Mouse (Mus musculus) cerebellum, postnatal 14 days (tissue): ENCODE data around the gene Samd4.
A peak's percentile ranks its signal among the peaks of the same experiment; 100 is the strongest.

Experiments
- DNase-seq, 2 experiments: peaks; one replicate each; pipeline ENCODE4 v3.0.0; 2021; ENCODE audit warnings: mixed read lengths in 2 of 2

Gene Samd4

DNA sequence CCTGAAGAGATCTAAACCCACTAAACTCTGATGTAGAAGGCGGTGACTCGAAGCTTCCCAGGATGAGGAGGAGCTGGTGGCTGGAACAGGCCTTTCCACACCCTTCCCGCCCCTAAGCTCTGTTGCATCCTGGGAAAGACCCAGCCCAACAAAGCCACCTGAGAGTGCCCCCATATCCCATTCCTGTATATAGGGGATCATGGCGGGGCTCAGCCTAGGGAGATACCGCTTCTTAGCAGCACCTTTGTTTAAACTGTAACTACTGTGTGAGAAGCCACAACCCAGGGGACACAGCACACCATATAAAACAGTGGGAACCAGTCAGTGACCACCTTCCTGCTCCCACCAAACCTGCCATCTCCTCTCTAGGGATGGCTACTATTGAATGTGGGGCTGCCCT, 193.2 kb downstream of the Samd4 start:
- DNase-seq = no peak

DNA sequence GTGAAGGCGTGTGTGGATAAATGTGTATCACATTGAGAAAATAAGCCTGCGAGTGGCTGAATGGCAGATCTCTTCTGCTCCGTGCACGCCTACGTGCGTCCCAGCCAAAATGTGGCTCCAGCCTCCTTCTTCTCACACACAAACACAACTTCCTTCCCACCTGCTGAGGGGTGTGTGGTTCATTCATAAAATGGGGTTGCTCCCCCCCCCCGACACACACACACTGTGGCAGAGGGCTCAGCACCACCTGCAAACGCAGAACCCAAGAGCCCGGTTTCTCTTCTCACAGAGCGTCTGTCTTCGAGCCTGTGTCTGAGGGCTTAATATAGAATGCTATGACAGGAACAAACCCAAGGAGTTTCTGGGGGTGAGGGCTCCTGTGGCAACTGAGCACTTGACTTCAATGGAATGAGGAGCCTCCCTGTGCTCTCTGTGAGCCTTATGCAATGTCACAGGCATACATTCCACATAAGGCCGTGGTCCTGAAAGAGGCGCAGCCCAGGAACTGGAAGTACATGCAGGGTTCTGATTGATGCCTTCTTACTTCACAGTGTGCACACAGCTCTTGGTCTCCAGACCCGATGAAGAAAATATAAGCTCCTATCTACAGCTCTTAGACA, 194.4 kb downstream of the Samd4 start:
- DNase-seq = no peak

DNA sequence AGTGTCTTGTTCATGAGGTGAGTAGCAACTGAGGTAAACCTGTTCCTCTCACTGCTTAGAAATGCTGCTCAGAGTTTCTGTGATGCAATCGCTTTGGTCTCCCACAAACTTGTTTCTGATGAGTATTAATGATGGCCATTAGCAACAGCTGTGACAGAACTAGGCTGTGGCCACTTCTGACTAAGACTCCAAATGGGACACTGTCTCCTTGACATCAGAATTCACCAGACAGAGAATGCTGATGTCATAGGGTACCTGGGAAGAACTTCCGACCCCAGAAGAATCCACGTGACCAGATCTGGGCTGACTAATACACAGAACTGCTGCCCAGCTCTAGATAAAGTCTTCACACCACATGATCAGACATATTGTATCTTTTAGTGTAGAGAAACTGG, 194.9 kb downstream of the Samd4 start:
- DNase-seq = no peak

DNA sequence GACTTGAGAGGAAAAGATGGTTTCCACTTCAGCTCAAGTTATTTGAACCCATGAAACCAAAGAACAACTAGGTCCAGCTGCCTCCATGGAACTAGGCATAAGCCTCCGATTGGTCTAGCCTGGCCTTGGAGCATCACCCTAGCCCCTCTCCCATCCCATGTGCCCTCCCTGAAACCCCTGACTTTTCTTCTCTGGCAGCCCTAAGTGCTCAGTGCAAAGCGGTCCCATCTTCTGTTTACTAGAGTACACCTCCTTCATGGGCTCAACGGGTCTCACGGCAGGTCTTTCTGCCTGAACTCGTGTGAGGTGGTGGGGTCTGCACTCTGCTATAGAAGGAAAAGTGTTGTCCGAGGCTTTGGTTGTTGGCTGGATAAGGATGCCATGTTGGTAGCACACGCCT, 197.3 kb downstream of the Samd4 start:
- DNase-seq = no peak

DNA sequence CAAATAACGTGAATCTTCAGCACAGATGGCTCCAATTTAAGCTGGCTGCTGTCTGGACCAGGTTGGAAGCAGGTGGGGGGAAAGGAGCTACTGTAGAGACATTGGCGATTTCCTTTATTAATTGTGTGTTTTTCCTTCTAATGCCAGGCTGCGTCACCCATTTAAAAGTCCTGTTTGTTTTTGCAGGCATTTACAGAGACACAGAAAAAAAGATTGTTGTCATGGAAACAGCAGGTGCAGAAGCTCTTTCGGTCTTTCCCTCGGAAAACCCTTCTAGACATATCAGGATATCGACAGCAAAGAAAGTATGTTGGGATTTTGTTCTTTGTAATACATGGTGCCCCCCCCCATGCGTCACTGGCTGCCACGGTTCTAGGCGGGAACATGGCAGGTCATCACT, 200.7 kb downstream of the Samd4 start:
- peak; percentile 26 to 38 for DNase-seq

DNA sequence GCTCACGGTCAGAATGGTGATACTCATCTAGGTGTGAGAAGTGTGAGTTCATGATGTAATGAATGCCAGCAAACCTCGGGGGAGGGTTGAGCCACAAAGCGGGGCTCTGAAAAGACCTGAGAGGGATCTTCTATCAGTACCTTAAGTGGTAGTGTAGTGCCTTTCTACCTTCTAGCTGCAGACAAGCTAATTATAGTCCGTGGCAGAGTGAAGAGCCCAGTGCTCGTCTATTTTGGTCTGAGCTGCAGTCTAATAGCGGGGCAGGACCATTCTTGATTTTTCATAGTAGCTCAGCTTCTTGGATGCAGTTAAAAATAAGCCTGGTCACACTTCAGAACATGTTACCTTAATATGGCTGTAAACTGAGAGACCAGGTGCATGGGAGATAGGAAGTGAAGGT, 201.2 kb downstream of the Samd4 start:
- no peak for DNase-seq

DNA sequence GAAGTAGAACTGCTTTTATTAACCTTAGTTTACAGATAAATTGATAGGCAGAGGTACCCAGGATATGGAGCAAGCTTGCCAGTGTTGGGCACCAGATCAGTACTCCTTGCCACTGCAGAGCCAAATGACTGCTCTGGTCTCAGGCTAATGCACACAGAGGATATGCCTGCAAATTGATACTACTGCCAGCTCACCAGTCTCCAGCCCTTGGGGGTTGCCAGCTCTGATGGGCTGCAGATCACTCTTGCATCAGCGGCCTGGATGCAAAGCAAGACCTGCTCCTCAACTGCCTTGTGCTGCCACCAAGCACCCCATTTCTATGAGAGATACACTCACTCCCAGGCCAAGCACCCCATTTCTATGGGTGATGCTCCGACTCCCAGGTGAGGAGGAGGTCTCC, 202.0 kb downstream of the Samd4 start:
- DNase-seq = no peak

DNA sequence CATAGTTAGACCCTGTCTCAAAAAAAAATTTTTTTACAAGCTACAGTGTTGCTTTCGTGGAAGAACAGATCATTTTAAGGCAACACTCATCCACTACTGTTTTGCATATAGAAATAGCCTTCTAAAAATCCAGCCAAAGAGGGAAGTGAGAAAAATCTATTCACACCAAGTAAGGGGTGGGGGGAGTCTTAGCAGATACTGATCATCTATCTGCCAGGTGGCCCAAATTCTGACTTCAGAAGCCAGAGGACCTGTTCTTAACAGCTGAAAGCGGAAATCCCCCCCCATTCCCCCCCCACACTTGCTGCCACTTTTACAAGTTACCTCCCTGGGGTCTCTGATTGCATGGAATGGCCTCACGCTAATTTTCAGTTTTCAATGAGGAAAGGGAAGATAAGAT, 203.5 kb downstream of the Samd4 start:
- no peak for DNase-seq

DNA sequence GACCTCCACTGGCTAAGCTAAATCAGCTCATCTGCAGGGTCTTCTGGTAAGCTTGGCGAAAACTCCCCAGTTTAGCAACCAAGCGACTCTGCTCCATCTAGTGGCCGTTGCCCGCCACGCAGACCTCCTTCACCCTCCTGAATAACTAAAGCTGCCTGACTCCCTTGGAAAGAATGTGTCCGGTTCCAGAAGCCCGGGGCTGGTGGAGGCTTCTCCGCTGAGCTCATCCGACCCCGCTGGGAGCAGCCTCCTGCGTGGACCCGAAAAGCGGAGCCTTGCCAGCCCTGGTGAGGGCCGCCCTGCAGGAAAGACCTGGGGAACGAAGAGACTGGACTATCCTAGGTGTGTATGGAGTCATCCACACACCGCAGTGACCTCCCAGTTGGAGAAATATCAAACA, 204.1 kb downstream of the Samd4 start:
- peak; percentile 84 to 88 for DNase-seq

DNA sequence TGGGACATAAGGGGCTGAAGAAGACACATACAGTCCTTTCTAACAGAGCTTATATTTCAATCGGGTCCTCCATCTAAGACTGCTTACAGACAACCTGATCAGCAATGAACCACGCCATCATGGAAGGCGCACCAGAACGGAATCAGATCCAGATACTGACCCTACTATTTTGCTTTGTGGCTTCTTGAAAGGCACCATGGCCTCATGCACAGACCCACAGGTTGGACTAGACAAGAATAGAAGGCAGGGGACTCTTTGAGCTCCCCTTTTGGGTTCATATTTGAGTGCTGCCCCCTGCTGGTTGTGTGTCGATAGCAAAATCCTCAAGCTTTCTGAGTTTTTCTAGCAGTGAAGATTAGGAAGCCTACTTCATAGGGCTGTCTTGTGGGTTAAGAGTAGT, 204.5 kb downstream of the Samd4 start:
- peak; percentile 86 to 92 for DNase-seq

DNA sequence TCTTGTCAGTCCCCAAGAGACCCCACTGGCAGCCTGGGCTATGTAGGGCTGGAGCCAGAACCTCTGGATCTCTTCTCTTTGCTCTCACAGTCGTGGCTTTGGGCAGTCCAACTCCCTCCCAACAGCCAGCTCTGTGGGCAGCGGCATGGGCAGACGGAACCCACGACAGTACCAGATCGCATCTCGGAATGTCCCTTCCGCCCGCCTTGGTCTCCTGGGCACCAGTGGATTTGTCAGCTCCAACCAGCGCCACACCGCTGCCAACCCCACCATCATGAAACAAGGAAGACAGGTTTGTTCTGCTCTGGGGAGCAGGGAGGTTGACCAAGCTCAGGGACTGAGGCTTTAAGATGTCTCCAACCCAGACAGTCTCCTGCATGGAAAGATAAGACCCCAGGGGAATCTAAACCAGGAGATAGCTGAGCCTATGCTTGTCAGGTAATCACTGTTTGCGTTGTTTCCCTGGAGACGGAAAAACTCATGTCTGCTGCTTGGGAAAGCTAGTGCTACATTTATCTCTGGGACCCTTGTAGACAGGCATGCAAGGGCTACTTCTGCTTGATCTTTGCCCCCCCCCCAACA, 205.1 kb downstream of the Samd4 start:
- DNase-seq = no peak

DNA sequence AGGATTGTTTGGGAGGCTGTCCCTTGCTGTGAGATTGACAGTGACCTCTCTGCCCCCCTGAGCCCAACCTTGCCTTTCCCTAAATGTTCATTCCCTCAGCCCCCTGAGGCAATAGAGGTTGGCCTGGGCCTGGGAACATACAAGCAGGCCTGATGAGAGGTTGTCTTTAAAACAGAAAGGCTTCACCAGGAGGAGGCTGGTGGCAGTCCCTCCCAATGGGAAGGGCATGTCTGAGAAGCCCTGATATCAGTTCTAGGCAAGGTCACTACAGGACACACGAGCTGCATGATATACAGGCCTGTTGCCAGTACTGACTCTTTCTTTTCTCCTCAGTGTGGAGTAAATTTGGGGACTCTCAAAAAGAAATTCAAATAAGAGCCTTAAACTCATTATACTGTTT, 205.7 kb downstream of the Samd4 start:
- DNase-seq = no peak

DNA sequence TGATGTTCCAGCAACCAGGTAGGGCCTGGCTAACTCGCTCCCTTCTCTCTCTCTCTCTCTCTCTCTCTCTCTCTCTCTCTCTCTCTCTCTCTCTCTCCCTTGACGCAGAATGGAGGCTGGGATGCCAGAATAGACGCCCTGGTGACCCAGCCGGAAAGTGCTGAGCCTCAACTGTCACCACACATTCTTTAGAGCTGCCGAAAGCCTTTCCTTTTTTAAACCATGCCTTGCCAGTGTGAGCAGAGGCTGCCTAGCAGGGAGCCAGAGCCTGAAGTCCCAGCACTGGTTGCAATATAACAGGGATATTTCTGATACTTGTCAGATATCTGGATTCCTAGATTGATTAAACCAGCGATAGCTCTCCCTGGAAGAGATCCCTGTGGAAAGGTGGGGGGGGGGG, 206.5 kb downstream of the Samd4 start:
- no peak for DNase-seq

DNA sequence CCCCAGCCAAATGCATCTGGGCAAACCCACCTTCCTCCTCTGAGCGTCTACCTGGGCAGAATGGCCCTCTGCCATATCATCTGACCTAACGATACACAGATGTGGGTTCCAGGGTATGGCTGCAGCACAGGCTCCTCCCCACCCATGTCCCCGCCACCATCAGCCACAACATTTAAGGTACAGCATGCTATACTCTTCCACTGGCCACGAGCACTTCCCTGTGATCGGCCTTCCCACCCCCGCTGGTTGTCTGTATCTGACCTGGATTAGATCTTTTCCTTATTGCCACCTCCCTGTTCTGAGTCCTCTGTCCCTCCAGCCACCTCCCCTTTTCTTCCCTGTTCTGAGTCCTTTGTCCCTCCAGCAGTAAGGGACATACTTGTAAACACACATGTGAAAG, 209.3 kb downstream of the Samd4 start:
- no peak for DNase-seq

DNA sequence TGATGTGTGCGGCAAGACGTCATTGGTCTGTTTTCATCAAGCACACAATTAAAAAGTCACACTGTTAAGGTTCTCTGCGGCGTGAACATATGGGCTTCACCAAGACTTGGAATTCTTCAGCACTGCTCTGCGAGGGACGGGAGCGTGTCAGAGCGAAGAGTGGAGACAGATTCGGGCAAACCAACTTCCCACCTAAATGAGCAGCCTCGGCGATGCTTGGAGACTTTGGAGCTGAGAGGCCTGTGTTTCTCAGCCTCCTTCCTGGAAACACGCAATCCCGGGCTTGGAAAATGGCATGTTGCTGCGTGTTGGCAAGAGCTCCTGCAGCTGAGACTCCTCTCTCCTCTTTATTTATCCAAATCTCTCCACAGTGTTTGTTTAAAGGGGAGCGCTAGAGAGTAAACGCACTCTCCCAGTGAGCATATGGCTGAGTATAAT, 210.7 kb downstream of the Samd4 start:
- peak; percentile 40 to 42 for DNase-seq

DNA sequence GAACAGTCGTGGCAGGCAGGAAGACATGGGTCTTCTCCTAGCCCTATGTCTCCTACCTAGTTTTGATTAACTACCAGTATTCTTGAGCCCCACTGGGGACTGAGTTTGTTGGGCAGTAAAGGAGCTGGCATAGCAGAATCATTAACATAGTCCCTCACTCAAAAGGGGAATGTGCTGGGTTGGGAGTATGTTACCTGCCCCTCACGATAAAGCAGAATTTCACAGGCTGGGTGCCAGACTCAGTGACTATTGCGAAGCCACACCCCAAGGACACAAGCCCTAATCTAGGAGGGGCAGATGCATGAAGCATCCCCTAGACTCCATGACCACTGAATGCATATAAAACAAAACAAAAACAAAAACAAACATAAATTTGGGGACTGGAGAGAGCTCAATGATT, 212.4 kb downstream of the Samd4 start:
- DNase-seq = no peak

DNA sequence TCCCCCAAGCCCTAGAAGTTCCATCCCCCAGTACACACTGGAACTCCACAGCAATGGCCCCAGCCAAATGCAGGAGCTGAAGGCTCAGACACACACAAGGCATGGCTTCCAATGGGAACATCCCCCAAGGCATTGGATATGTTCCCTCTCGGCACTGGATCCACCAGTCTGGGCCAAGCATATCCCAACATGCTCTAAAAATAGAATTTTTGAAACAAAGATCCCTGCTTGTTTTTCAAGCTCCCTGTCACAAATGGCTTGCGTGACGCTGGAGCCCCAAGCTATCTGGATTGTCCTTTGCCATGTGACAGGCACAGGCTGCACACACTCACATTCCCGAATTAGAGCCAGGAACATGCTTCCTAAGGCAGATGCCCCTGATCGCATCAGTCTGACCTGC, 213.7 kb downstream of the Samd4 start:
- peak; percentile 46 to 49 for DNase-seq

DNA sequence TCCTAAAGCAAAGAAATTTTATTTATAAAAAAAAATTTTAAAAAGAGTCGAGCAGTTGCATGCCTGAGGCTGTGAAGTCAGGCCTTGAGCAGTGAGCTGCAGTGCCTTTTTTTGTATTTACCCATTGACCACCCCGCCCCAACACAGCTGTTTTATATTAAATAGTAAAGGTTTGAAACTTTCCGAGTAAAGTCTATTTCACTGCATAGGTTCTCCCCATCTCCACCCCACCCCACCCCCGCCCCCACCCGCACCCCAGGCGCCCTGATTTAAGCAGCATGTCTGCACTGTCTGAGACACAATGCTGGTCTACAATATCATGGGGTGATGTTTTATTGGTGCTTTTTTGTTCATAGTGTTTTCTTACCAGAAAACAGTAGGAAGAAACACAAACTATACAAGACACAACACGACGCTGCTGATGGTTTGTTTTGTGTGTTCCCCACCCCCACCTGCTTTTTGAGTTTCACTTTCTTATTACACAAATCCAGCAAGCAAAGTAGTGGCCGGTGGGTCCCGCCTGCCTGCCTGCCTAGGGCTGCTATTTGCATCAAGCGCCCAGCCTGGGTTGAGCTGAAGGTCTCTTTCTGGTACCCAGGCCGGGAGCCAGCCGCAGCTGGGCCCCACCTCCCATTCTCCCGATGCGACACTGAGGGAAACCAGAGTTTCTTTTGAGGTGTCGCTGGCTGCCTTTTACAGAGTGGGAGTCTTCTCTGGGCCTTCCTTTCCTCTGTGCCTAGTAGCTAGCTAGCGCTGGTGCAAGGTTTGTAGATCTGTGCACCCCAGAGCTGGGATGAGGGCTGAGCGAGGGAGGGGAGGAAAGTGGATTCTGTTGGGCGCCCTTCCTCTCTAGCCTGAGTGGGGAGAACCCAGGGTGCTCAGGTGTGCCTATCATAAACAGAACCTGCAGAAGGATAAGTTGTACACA, 221.9 kb downstream of the Samd4 start:
- DNase-seq = no peak

DNA sequence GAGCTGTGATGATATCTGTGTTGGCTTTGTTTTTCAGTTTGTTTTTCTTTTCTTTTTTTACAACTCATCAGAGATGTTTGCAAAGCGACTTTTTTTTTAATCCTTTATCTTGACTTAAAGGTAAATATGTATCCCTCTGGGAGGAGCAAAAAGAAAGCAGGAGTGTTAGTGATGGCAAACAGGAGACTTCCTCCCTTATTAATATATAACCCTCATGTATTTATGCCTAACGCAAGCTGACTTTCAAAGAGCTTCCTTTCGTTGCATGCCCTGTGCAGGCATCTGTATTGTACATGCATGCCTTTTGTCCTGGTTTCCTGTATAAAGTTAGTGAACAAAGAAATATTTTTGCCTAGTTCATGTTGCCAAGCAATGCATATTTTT, 222.5 kb downstream of the Samd4 start:
- no peak for DNase-seq

DNA sequence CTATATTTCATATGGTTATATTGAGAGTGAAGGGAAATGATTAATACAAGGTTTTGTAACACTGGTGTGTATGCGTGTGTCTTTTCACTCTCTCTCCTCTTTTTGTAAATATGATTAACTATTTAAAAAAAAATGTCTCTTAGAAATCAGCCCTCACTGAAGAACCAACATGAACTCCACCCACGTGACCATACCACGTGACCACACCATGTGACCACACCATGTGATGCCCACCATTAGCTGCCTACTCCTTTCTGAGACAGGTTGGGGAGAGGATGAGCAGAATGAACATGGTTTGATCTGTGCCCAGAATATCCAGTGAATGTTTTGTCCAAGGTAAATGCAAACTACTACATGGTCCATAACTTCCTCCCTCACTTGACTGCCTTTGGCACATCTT, 223.1 kb downstream of the Samd4 start:
- no peak for DNase-seq

DNA sequence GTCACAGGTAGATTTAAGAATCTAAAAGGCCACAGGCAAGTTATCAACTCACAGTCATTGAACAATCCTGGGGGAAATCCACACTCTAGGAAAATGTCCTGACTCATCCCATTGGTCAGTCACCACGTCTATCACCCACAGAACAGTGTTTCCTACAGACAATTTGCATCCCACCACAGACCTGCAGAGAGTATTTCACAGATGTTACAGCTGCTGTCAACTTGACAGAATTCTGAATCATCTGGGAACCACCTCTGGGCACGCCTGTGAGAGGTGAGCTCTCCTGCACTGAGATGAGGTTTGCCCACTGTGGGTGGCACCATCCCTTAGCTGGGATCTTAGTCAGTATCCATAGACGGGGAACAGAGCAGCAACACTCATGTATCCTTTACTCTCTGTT, 224.8 kb downstream of the Samd4 start:
- DNase-seq = no peak

DNA sequence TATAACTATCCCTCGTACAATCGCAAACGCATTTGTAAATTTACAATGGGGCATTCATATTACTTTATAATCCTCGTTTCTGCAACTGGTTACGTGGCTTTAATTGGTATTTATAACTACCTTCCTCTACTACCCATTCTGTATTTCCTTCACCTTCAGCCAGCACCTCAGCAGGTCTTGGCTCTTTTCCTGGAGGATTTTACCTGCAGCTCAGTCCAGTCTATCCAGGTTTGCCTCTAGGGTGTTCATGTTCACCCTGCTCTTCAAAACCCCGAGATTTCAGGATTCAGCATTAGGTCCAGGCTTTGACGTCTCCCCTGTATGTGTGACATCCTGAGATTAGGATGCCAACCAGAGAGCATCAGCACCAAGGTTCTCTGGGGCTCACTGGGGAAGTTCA, 227.7 kb downstream of the Samd4 start:
- peak; percentile 35 to 56 for DNase-seq

DNA sequence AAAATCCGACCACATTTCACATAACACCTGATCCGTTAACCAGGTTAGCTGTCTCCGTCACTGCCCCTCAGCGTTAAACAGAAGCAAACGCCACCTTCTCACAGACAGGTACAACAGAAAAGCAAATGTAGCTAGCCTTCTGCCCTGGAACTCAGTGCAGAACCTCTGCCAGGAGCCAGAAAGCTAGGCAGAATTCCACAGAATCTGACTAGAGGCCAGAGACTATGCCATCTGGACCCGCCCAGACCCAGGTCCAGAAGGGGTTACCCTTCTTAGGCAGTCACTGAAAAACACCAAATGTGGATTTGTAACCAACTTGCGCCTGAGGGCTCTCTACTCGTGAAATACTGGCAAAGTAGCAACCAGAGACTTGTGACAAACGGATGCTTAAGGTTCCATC, 228.7 kb downstream of the Samd4 start:
- peak; percentile 58 to 72 for DNase-seq

DNA sequence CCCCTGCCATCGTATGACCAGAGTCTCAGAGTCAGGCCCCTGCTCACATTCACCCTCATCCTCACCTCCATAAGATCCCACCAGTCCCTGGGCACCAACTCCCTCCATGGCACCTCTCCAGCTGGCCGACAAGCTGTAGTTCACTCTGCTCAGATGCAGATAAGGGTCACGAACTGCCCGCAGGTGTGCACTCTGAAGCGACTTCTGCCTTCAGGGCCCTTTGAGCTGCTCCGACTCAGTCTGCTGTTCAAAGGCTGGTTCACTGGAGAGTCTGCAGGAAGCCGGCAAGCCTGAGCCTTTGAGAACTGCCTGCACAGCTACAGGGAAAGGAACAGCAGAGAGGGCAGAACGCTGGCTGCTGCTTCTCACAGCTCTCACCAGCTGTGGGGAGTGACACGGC, 232.5 kb downstream of the Samd4 start:
- no peak for DNase-seq
